Mouse (Mus musculus) myocyte (in vitro differentiated cells): ENCODE data around the gene Rab27a. TPM values are rescaled to one million over a fixed set of nuclear protein-coding genes. Genes with fewer than 3 reads are reported as not detected.

Experiments
- H3K27me3 ChIP-seq: one replicate; pipeline ENCODE4 v1.6.1; 2011; ENCODE audit not compliant: control insufficient read depth, insufficient read depth, insufficient read length
- H3K36me3 ChIP-seq: one replicate; pipeline ENCODE4 v1.6.1; 2011; ENCODE audit not compliant: control insufficient read depth, insufficient read depth
- H3K4me2 ChIP-seq: one replicate; pipeline ENCODE4 v1.6.1; 2011; ENCODE audit warnings: low read depth, control low read depth
- H3K4me3 ChIP-seq: one replicate; pipeline ENCODE4 v1.5.1; 2011; ENCODE audit warnings: mild to moderate bottlenecking, control low read depth, moderate library complexity
- H3K79me2 ChIP-seq: one replicate; pipeline ENCODE4 v1.6.1; 2011; ENCODE audit not compliant: control insufficient read depth, insufficient read depth
- H3ac ChIP-seq: one replicate; pipeline ENCODE4 v1.6.1; 2011; ENCODE audit not compliant: control insufficient read depth, insufficient read length
- CEBPB ChIP-seq: IDR thresholded peaks from 2 replicates; pipeline ENCODE4 v1.6.1; 2011; ENCODE audit warnings: mild to moderate bottlenecking, moderate library complexity; ENCODE audit not compliant: poor library complexity, insufficient read depth, severe bottlenecking
- E2F4 ChIP-seq: IDR thresholded peaks from one replicate; pipeline ENCODE4 v1.6.1; 2011; ENCODE audit warnings: mild to moderate bottlenecking, control low read depth, moderate library complexity; ENCODE audit not compliant: insufficient read depth
- MAX ChIP-seq: IDR thresholded peaks from one replicate; pipeline ENCODE4 v1.6.1; 2011; ENCODE audit warnings: low read depth, mild to moderate bottlenecking, control low read depth
- MYOD1 ChIP-seq, 3 experiments: IDR thresholded peaks; one replicate each; pipeline ENCODE4 v1.6.1; 2011; ENCODE audit warnings: control low read depth in 2 of 3, low read depth in 2 of 3, mild to moderate bottlenecking in 2 of 3, moderate library complexity in 1 of 3; ENCODE audit not compliant: insufficient read length in 2 of 3, control insufficient read depth in 1 of 3
- MYOG ChIP-seq, 3 experiments: IDR thresholded peaks; one replicate each; pipeline ENCODE4 v1.6.1; 2011; ENCODE audit warnings: control low read depth in 2 of 3, low read depth in 2 of 3, mild to moderate bottlenecking in 2 of 3; ENCODE audit not compliant: insufficient read length in 2 of 3, control insufficient read depth in 1 of 3, insufficient read depth in 1 of 3
- POLR2A ChIP-seq: IDR thresholded peaks from one replicate; pipeline ENCODE4 v1.6.1; 2011; ENCODE audit warnings: low read depth, mild to moderate bottlenecking, control low read depth, moderate library complexity; ENCODE audit not compliant: insufficient read length
- POLR2AphosphoS2 ChIP-seq: IDR thresholded peaks from one replicate; pipeline ENCODE4 v1.6.1; 2011; ENCODE audit warnings: low read depth, control low read depth; ENCODE audit not compliant: insufficient read length
- REST ChIP-seq: IDR thresholded peaks from one replicate; pipeline ENCODE4 v1.6.1; 2011; ENCODE audit warnings: mild to moderate bottlenecking, control low read depth, moderate library complexity; ENCODE audit not compliant: insufficient read depth, insufficient read length
- SRF ChIP-seq: IDR thresholded peaks from one replicate; pipeline ENCODE4 v1.6.1; 2011; ENCODE audit warnings: low read depth; ENCODE audit not compliant: control insufficient read depth, insufficient read length
- TCF12 ChIP-seq: IDR thresholded peaks from one replicate; pipeline ENCODE4 v1.6.1; 2011; ENCODE audit warnings: mild to moderate bottlenecking, control low read depth; ENCODE audit not compliant: poor library complexity, insufficient read depth, severe bottlenecking
- TCF3 ChIP-seq: IDR thresholded peaks from one replicate; pipeline ENCODE4 v1.6.1; 2011; ENCODE audit warnings: low read depth, control low read depth; ENCODE audit not compliant: insufficient read length
- USF1 ChIP-seq: IDR thresholded peaks from one replicate; pipeline ENCODE4 v1.6.1; 2011; ENCODE audit warnings: low read depth, mild to moderate bottlenecking, control low read depth, moderate library complexity
- polyA plus RNA-seq: library from polyadenylated mRNA; unstranded; fragments of >200 nt; fragmentation: generic; extraction: Trizol; gene quantifications from one replicate; pipeline ENCODE4 v1.2.1, GENCODE M21; 2012; ENCODE audit warnings: missing spikeins

Gene Rab27a
- polyA plus RNA-seq, 1 experiment, result 0.10 TPM

- peaks cover 12% of the 10 kb centered on the region for H3K27me3 ChIP-seq
- H3K4me3 ChIP-seq, result no peak overlapping the region
- H3ac ChIP-seq, result no peak overlapping the region
- TF ChIP-seq MYOD1 (IDR thresholded peaks at IDR 0.05; ENCODE audit: control insufficient read depth in 1 of 3, insufficient read length in 2 of 3, low read depth in 2 of 3), result no peak
- no peak for TF ChIP-seq E2F4
- no peaks in the 10 kb centered on the region for H3K79me2 ChIP-seq
- no peak overlapping the region for H3K4me2 ChIP-seq
- H3K36me3 ChIP-seq, result no peaks in the 10 kb centered on the region
These were observed 10.8 kb downstream of the Rab27a start for GRCm38 (mm10) chr9:73055441-73055911.

- H3K4me2 ChIP-seq, result no peak overlapping the region
- H3K79me2 ChIP-seq, result no peaks in the 10 kb centered on the region
- H3K27me3 ChIP-seq, result peaks cover 12% of the 10 kb centered on the region
- H3ac ChIP-seq, result no peak overlapping the region
- no peaks in the 10 kb centered on the region for H3K36me3 ChIP-seq
- no peak overlapping the region for H3K4me3 ChIP-seq
- no peak for TF ChIP-seq E2F4
- no peak for TF ChIP-seq MAX
- TF ChIP-seq REST, result no peak
- TF ChIP-seq SRF, result no peak
- TF ChIP-seq USF1, result no peak
- TF ChIP-seq CEBPB, result no peak
These were observed 14.6 kb downstream of the Rab27a start for GRCm38 (mm10) chr9:73059224-73059623.

GRCm38 (mm10) chr9:73063621-73064290 lies 19.1 kb downstream of the Rab27a start:
- TF ChIP-seq REST (no peak), MYOD1 (IDR thresholded peaks at IDR 0.05; ENCODE audit: control insufficient read depth in 1 of 3, insufficient read length in 2 of 3, low read depth in 2 of 3) (no peak), USF1 (no peak), MYOG (IDR thresholded peaks at IDR 0.05; ENCODE audit: control insufficient read depth in 1 of 3, insufficient read depth in 1 of 3, insufficient read length in 2 of 3, low read depth in 2 of 3) (no peak), SRF (no peak), CEBPB (no peak), POLR2A (no peak), TCF12 (no peak), E2F4 (no peak), TCF3 (no peak), MAX (no peak), POLR2AphosphoS2 (no peak)
- no peak overlapping the region for H3K4me3 ChIP-seq
- no peak overlapping the region for H3K4me2 ChIP-seq
- peaks cover 4% of the 10 kb centered on the region for H3K27me3 ChIP-seq
- H3K36me3 ChIP-seq, result no peaks in the 10 kb centered on the region
- no peaks in the 10 kb centered on the region for H3K79me2 ChIP-seq
- no peak overlapping the region for H3ac ChIP-seq

- TF ChIP-seq USF1 (no peak), MAX (no peak), POLR2AphosphoS2 (no peak), E2F4 (no peak), POLR2A (no peak), TCF12 (no peak)
- Histone ChIP-seq H3ac (no peak overlapping the region), H3K4me2 (no peak overlapping the region), H3K36me3 (no peaks in the 10 kb centered on the region), H3K79me2 (no peaks in the 10 kb centered on the region), H3K4me3 (no peak overlapping the region), H3K27me3 (peaks cover 4% of the 10 kb centered on the region)
These were observed 22.4 kb downstream of the Rab27a start for GRCm38 (mm10) chr9:73067086-73067485.

GRCm38 (mm10) chr9:73068230-73068679 lies 23.6 kb downstream of the Rab27a start:
- Histone ChIP-seq H3K79me2 (no peaks in the 10 kb centered on the region), H3K4me2 (no peak overlapping the region), H3ac (no peak overlapping the region), H3K4me3 (no peak overlapping the region), H3K27me3 (peaks cover 9% of the 10 kb centered on the region), H3K36me3 (no peaks in the 10 kb centered on the region)
- no peak for TF ChIP-seq CEBPB
- TF ChIP-seq POLR2AphosphoS2, result no peak
- TF ChIP-seq MYOD1 (IDR thresholded peaks at IDR 0.05; ENCODE audit: control insufficient read depth in 1 of 3, insufficient read length in 2 of 3, low read depth in 2 of 3), result no peak
- no peak for TF ChIP-seq SRF
- TF ChIP-seq POLR2A, result no peak
- TF ChIP-seq E2F4, result no peak
- TF ChIP-seq MAX, result no peak
- no peak for TF ChIP-seq TCF12
- no peak for TF ChIP-seq MYOG (IDR thresholded peaks at IDR 0.05; ENCODE audit: control insufficient read depth in 1 of 3, insufficient read depth in 1 of 3, insufficient read length in 2 of 3, low read depth in 2 of 3)
- TF ChIP-seq REST, result no peak
- TF ChIP-seq USF1, result no peak
- no peak for TF ChIP-seq TCF3
